8 mouse cellular contexts compared by ENCODE assay signal in the genomic region with DNA sequence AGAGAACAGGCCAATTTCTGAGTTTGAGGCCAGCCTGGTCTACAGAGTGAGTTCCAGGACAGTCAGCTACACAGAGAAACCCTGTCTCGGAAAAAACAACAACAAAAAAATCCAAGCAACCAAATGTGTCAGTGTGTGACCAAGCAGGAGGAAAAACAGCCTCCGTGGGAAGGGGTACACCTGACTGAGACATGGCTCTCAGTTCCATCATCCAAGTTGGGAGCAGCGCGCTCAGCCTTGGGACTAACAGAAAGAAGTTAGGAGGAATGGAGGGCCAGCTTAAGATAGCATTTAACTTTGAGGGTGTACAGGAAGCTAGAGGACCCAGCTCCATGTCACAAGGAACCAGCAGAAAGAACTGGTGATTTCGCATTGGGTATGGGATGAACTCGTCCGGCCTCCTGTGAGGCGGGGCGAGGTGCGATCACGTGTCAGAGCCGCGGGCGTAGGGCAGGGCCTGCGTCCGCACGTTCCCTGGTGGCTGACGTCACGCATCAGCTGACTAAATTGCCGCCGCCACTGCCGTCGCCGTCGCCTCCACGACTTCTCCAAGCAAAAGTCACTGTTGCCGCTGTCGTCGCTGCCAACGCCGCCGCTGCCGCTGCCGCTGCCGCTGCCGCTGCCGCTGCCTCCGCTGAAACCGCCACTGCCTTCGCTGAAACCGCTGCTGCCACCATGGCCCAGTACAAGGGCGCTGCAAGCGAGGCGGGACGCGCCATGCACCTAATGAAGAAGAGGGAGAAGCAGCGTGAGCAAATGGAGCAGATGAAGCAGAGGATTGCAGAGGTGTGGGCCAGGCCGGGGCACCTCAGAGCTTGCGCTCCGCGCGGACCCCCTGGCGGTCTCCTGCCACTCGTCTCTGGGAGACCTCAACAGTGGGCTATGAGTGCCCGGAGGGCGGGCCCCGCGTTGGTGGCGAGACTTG. TPM values are rescaled to one million over a fixed set of nuclear protein-coding genes. Genes with fewer than 3 reads are reported as not detected.
DNase-seq lines count a peak whose midpoint lies in the region; ATAC-seq and TF ChIP-seq lines count a peak whose summit lies in the region.

Gene Fam50a (plus strand): TSS at position 494 of the 925 bp plus-strand sequence.

- H3K4me2 ChIP-seq in lung, postnatal 0 days (replicated peaks; ENCODE audit: low read depth, low read length), result peak within 1 kb of the TSS; percentile 66

- H3K27me3 ChIP-seq in hindbrain, embryonic 10.5 days (ENCODE audit: insufficient read depth, poor library complexity, severe bottlenecking), result no peaks in the 10 kb centered on the region
- no peaks in the 10 kb centered on the region for H3K27me3 ChIP-seq in lung, postnatal 0 days (replicated peaks; ENCODE audit: insufficient read depth, low read length)

- H3K4me3 ChIP-seq in hindbrain, embryonic 10.5 days, result peak within 1 kb of the TSS; percentile 68
- H3K4me3 ChIP-seq in lung, postnatal 0 days (ENCODE audit: low read depth, low read length), result peak within 1 kb of the TSS; percentile 54

- peak; percentile 19; the same call in 1 of the 2 replicates for TF ChIP-seq CTCF in lung, postnatal 0 days (IDR thresholded peaks at IDR 0.05)

- H3K27ac ChIP-seq in hindbrain, embryonic 10.5 days, result peak within 1 kb of the TSS; percentile 90
- H3K27ac ChIP-seq in lung, postnatal 0 days (ENCODE audit: low read length), result peak within 1 kb of the TSS; percentile 83

- H3K9ac ChIP-seq in lung, postnatal 0 days (replicated peaks; ENCODE audit: low read depth), result peak within 1 kb of the TSS; percentile 70

- H3K9me3 ChIP-seq in hindbrain, embryonic 10.5 days, result 0 out of 2 replicates have a peak, but pooled peaks cover 7% of the 10 kb centered on the region
- no peaks in the 10 kb centered on the region for H3K9me3 ChIP-seq in lung, postnatal 0 days (ENCODE audit: low read length)

- peaks cover 57% of the 10 kb centered on the region for H3K36me3 ChIP-seq in hindbrain, embryonic 10.5 days
- H3K36me3 ChIP-seq in lung, postnatal 0 days (ENCODE audit: insufficient read depth, low read length), result no peaks in the 10 kb centered on the region

- peaks cover 13% of the 10 kb centered on the region for H3K4me1 ChIP-seq in hindbrain, embryonic 10.5 days (replicated peaks)
- no peaks in the 10 kb centered on the region for H3K4me1 ChIP-seq in lung, postnatal 0 days (ENCODE audit: insufficient read depth, low read depth, low read length)

- DNase-seq in NIH3T3 (ENCODE audit: low read depth), result peak; percentile 89
- DNase-seq in cerebellum, adult 9-11 months, result peak; percentile 91
- peak; percentile 81 to 86 for DNase-seq in frontal cortex, adult 2 months (ENCODE audit: extremely low spot score in 1 of 2, low spot score in 1 of 2)
- peak; percentile 84 for DNase-seq in hindbrain, embryonic 10.5 days (ENCODE audit: low spot score)
- DNase-seq in layer of hippocampus, postnatal 10 days (ENCODE audit: low spot score in 2 of 2), result peak; percentile 79 to 83
- peak; percentile 94 for DNase-seq in lung, postnatal 0 days (ENCODE audit: low spot score)
- DNase-seq in ovary, postnatal 10 days (ENCODE audit: low spot score), result peak; percentile 25
- DNase-seq in thymus, postnatal 0 days (ENCODE audit: low spot score), result peak; percentile 89

- no peak for TF ChIP-seq EP300 in lung, postnatal 0 days (IDR thresholded peaks at IDR 0.05)

- 21% methylated on average over 59 of the region's 59 CpGs for WGBS in hindbrain, embryonic 10.5 days
- 11% methylated on average over 46 of the region's 59 CpGs for WGBS in lung, postnatal 0 days

- ATAC-seq in lung, postnatal 0 days, result peak; percentile 99

RNA-seq across cellular contexts. Expression of gene Fam50a, which starts in this region (rescaled TPM):
- polyA plus RNA-seq in frontal cortex, adult 2 months (2012; rRNA removed), result 46.8 and 58.9 TPM in 2 replicates
- 66.4 and 67.8 TPM in 2 replicates for polyA plus RNA-seq in hindbrain, embryonic 10.5 days (2016; fragmentation: Nextera tagmentation; extraction: Ambion mirVana)
- 10 to 100 TPM; 42.3 to 47.6 TPM for total RNA-seq in layer of hippocampus, postnatal 10 days (2021)
- 47.1 and 49.6 TPM in 2 replicates for polyA plus RNA-seq in lung, postnatal 0 days (2015; fragmentation: Nextera tagmentation; extraction: Ambion mirVana)
- 58.4 and 60.2 TPM in 2 replicates for polyA plus RNA-seq in thymus, postnatal 0 days (2015; fragmentation: Nextera tagmentation; extraction: Ambion mirVana)

Comparison
In these comparisons a context has a peak if more than half of its experiments do, and no peak if none do; other contexts are left out.
1. Peak in every context shown above with its lines: DNase-seq, ATAC-seq, H3K4me3 ChIP-seq and H3K27ac ChIP-seq.
2. DNase-seq: peak in every context shown above with its lines; median percentile 94 in lung, postnatal 0 days; 91 in cerebellum, adult 9-11 months; 89 in NIH3T3; 89 in thymus, postnatal 0 days; 84 in hindbrain, embryonic 10.5 days; 84 in frontal cortex, adult 2 months; 81 in layer of hippocampus, postnatal 10 days; 25 in ovary, postnatal 10 days.